Mouse (Mus musculus): Measurements from ENCODE around the gene Gm3248.
A peak's percentile ranks its signal among the peaks of the same experiment; 100 is the strongest.
"Not testable (repeated sequence)": the region's sequence is repeated elsewhere in the genome, so short reads cannot be mapped to it uniquely, and the experiment has no call there.

The Gm3248 gene

GRCm38 (mm10) chr14:5961635-5962034 is at the start of gene Gm3248:
Gene Gm3248, minus strand, starts transcription at chr14:5961745.
- not testable (repeated sequence) for DNase-seq (ENCODE audit: low spot score in 2 of 2)

- peak; percentile 4 to 6 for DNase-seq (ENCODE audit: low spot score in 2 of 2)
Observed at GRCm38 (mm10) chr14:5987136-5987535, 25.6 kb upstream of the Gm3248 start.

GRCm38 (mm10) chr14:5979037-5979436 is 17.5 kb upstream of the Gm3248 start, which contains the start of gene Gm3453:
Gene Gm3453, minus strand, starts transcription at chr14:5979137.
- not testable (repeated sequence) for DNase-seq (ENCODE audit: low spot score in 2 of 2)

DNA sequence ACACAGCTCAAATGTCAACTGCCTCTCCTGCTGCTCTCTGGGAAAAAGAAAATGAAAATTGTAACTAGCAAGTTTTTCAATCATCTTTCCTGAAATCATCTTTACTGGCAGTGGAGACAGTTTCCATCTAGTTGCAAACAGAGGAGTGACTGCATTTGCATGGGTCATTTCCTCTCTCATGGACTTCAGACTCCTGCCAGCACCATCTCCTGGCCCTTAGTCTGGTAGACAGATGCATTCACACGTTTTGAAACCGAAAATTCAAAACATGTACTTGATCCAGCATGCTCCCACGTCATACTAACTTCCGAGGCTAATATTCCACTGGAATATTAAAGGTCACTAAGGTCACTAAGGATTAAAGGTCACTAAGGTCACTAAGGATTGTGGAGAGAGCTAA is 896 bp upstream of the Gm3248 start:
- not testable (repeated sequence) for DNase-seq (ENCODE audit: low spot score in 2 of 2)

DNA sequence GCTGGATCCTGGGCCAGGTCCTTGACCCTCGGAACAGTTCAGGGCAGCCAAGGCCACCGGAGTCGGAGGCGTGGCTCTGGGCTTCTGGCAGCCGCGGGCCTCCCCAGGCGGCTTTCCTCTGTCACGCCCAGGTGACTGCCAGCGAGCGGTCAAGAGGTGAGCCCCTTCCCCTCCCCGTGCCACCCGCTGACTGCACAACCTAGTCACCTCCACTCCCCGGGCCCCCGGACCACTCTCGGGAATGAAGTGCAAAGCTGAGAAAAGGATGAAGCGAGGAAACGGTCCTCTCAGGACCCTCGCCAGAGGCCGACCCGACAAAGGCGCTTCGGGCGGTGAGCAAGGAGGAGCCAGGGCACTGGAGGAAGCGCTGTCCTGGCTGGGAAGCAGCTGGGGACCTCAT is 443 bp downstream of the Gm3248 start:
- DNase-seq (ENCODE audit: low spot score in 2 of 2): not testable (repeated sequence)

GRCm38 (mm10) chr14:5960479-5960878 is 1.1 kb downstream of the Gm3248 start:
- DNase-seq (ENCODE audit: low spot score in 2 of 2): not testable (repeated sequence)

GRCm38 (mm10) chr14:5923276-5923675 is 38.3 kb downstream of the Gm3248 start:
- not testable (repeated sequence) for DNase-seq (ENCODE audit: low spot score in 2 of 2)

GRCm38 (mm10) chr14:5918330-5918942 is 43.1 kb downstream of the Gm3248 start:
- peak in 1 of 2 experiments; percentile 1 for DNase-seq (ENCODE audit: low spot score in 2 of 2)

DNA sequence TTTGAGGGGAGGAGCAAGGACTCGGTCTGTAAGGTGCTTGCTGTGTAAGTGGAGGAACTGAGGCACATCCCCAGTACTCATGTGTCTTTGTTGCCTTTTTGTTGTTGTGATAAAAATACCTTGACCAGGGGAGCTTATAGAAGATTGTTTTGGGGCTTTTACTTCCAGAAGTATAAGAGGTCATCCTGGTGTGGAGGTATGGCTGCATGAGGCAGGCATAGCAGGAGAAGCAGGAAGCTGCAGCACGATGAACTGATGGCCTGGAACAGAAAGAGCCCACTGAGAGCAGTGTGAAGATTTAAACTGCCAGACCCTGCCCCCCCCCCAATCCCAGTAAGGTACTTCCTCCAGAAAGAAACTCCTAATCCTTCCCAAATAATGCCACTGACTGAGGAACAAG is 47.8 kb downstream of the Gm3248 start:
- DNase-seq (ENCODE audit: low spot score in 2 of 2): peak in 1 of 2 experiments; percentile 1

All from spleen, postnatal 36 days (tissue).